Mouse (Mus musculus) frontal cortex, postnatal 10 days (tissue): ENCODE results near the gene Cntrl.

ENCODE experiments used
- DNase-seq, 2 experiments: peaks; one replicate each; pipeline ENCODE4 v3.0.0; 2022; ENCODE audit warnings: low spot score in 2 of 2, mixed read lengths in 1 of 2

The Cntrl gene

DNA sequence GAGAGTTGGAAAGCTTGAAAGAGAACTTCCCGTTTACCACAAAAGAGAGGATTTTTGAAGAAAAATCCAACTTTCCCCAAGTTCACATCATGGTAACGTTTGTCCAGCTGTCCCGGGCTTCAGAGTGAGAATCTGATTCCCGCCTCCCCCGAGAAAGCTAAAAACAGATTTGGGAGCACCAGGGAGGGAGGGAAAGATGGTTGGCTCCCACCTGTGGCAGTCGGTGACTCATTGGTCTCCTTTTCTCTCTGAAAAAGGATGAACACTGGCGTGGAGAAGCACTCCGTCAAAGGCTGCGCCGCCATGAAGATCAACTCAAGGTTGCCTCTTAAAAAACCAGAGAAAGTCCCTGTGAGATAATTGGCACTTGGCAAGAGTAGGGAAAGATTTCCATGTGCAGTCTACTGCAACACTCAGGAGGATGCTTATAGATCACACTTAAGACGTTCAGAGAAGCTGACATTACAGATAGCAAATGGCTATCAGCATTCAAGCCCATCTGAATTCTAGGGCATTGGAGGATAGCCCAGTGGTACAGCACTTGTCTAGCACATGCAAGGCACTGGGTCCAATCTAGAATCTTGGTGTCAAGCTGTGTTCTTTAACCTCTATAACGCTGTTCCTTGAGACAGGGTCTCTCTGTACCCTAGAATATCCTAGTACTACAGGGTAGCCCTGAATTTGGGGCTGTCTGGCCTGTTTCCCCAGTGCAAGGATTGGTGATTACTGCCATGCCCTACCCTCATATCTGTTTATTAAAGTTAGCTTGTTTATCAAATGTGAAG, 66.2 kb downstream of the Cntrl start:
- no peak for DNase-seq

DNA sequence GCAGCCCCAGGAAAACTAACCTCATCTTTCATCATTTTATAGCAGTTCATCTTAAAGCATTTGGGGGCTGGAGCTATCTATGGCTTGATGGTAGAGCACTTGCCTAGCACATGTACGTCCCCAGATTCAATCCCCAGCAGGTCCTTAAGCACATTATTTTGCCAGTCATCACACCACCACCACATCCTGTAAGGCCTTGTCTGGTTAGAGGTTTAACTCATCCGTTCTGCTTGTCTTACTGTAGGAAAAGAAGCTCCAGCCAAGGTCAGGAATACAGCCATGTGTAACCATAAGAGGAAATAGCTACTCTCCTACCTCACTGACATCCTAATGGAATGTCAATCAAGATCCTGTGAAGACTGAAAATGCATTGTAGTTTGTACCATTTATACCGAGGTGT, 68.9 kb downstream of the Cntrl start:
- no peak for DNase-seq

DNA sequence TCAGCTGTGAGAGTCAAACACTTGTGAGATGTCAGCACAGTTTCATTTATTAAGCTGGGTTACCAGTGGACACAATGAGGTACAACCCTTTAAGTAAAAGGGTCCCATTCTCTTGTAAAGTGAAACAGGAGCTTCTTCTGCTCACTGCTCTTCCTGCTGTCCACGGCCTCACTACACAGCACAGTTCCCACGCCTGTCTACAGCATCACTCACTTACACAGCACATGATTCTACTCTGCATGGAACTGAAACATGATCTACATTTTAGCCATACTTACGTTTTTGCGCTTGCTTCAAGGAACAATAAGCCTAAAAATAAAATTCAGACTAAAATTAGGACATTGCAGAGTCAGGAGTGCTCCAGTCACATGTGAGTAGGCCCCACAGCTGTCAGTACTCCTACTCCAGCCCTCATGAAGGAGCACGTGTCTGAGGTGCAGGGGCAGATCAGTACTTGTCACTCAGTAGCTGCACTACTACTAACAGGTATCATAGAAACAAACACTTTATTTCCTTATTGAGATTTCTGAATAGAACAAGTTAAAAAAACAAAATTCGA, 73.9 kb downstream of the Cntrl start:
- DNase-seq, result no peak

DNA sequence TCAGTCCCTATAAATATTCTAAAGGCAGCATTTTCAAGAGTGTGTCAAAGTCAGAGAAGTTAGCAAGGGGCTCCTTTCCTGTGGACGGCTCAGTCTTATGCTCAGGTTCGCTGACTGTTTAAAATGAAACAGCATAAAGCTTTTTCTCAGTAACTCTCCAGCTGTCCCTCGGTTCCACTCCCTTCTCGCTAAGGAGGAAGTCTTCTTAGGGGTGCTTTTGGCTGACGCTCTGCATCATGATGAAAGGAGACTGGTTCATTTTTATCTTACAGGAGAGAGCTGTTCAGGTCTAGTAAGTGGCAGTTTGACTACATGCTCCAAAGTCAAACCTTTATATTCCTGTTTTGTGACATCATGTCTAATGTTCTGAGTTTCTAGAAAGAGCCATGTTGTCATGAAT, 79.6 kb downstream of the Cntrl start:
- no peak for DNase-seq

DNA sequence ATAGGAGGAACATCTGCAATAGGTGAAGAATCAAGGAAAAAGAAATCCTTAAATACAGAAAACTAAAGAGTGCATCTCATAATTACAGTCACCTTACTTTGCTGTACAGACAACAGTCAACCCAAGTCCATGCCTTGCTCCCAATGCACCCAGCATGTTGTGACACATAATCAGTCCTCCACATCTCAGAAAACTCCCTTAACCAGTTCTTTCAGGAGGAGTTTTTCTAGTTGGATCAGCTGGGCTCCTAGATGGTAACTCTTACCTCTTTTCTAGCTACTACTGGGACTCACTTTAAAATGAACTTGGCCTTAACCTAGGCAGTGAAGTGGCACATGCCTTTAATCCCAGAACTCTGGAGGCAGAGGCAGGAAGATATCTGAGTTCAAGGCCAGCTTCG, 84.7 kb downstream of the Cntrl start:
- DNase-seq, result no peak

DNA sequence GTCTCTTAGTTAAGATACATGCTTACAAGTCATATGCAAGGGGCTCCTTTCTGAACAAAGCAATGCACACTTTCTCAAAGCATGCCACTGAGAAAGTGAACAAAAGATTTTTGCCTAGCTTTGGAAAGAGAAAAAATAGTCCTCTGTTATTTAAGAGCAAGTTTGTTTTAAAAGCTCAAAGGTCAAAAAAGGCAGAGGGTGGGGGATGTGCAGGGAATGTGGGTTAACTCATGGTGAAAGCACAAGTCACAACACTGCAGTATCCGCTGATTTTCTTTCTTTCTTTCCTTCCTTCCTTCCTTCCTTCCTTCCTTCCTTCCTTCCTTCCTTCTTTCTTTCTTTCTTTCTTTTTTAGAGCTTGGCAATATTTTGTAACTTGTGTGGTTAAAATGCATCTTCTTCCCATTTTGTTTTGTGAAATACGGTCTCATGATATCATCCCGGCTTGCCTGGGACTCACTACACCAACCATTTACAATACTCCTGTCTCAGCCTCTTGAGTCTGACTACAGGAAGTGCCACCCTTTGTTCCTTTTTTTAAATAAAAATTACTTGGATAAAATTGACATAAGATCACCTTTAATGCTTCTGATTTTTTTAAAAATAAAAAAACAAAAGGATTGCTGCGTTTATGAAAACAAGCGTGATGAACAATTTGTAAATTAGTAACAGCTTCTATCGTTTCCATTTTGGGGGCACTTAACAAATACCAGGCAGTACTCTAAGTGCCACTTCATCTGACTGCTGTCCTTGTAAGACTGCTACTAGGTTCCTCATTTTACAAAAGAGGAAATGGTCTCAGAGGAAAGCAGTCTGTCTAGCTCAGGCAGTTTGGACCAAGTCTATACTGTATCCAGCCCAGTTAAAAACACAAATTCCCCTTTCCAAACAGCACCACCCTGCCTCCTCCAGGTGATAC, 86.6 kb downstream of the Cntrl start:
- DNase-seq, result no peak

DNA sequence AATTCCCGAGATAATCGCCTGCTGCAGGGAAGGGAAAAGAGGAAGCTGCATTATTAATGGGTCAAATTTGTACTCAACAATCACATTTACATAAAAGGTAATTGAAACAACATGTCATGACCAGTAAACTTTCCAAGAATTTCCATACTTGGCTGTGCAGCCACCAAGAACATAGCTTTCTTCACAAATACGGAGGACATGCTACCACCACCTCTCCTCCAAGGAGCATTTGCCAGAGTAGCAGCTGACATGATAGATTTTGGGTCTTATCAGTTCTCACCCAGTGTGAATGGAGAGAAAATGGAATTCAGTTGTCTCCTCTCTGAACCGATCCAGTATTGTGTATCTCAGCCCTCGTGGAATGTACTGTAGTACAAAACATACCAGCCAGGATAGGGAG, 90.2 kb downstream of the Cntrl start:
- DNase-seq, result no peak

DNA sequence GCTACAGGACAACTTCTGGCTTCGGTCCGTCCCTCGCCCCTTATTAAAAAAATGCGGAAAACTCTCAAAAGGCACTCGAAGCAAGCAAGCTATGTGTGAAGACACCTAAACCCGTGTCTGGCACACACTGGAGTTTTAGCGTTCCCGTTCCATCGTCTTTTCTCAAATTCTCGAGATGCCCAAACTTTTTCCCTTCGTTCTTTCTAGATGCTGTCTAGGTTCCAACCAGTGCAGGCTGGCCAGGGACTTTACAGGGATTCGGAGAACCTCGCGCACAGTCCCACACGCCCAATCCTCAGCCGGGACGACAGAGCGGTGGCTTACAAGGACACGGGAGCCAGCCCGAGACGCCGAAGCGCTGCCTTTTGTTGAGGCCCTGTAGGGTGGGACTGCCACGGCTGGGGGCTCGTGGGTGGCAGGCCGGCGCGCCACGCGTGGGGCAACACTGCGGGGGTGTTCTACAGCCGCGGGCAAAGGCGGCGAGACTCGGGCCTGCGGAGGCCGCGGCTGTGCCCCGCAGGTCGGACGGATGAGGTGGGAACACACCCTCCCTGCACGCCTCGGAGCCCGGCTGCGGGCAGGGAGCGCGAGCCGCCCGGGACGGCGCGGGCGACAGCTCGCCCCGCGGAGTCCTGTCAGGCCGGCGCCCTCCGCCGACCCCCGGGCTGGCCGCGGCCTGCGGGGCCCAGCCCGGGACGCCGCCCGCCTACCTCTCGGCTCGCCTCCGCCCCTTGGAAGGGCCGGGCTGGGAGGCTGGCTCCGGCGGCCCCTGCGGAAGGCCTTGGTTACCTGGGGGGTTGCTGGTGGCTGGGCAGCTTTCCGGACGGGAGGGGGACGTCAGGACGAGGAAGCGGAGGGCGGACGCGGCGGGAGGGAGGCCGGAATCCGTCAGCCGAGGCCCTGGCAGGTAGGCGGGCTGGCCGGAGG, 90.9 kb downstream of the Cntrl start:
- peak in 1 of 2 experiments; percentile 39 for DNase-seq

DNA sequence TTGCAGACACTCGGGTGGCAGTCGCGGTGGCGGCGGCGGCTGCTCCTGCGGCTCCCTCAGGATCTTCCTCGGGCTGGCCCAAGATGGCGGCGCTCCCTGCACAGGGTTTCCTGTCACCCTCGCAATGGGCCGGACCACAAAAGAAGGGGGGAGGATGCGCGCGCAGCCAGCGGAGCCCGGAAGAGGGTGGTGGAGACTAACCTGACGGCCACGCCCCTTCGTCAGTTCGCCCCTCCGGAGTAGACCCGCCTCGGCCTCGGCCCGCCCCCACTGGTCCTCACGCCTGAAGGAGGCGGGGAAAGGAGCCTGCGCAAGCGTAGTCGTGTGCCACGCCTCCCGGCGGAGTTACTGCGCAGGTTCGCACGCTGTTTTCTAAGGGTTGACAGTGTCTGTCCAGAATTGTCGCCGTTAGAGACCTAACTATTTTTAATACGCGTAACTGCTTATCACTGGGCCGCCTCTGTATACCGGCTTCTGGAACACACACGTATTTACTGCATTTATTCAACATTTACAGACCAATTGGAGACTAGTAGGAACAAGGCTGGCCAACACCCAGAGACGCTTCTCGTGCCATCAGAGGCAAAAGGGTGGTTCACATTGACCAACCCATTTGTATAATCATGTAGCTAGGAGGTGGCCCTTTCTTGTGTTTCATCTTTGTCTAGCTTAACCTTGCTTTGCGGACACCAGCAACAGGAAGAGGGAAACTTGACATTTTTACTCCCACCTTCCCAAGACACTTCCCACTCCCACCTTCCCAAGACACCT, 91.8 kb downstream of the Cntrl start, which contains the start of gene Rab14:
Gene Rab14 (minus strand): TSS at position 223 of the 771 bp plus-strand sequence.
- DNase-seq, result peak; percentile 99 to 100

DNA sequence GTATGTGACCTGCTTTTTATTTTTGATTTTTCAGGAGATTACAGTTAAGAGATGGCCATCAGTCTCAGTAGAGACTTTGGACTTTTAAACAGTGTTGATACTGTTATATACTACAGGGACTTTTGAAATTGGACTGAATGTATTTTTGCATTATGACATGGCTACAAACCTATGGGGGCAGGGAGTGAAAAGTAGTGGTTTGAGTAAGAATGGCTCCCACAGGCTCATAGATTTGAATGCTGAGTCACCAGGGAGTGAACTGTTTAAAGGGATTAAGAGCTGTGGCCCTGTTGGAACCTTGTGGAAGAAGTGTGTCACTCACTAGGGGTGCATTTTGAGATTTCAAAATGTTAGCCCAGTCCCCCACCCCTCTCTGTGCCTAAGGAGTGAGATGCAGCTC, 94.4 kb downstream of the Cntrl start:
- no peak for DNase-seq

DNA sequence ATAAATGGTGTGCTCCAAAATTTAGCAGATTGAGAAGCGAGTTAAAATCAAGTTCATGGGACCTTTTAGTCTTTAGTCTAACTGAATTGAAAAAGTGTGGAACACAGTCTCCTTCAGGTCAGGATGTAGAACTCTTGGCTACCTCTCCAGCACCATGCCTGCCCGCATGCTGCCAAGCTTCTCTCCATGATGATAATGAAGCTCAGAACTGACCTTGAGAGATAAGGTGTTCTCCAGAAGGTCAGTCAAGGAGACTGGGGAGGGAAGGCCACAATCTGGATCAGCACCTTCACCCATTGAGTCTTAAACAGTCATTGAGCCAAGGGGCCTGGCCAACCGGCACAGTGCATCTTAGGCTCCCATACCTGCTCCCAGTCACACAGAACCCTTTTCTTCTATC, 97.5 kb downstream of the Cntrl start:
- no peak for DNase-seq

DNA sequence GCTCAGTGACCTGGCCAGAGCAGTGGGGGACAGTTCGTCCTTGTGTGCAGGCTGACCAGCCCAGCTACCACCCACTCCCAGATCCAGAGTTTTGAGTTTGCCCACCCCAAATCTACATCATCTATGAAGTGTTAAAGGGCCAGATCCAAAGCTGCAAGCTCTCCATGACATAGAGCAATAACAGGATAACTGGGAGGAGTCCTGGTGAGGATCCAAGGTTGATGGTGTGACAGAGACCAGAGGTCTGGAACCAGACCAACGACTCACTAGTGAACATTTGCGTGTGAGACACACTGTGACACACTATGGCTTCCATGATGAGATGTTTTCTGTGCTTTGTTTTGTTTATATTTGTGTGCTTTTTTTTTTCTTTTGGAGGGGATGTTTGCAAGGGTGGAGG, 98.8 kb downstream of the Cntrl start:
- DNase-seq, result no peak

DNA sequence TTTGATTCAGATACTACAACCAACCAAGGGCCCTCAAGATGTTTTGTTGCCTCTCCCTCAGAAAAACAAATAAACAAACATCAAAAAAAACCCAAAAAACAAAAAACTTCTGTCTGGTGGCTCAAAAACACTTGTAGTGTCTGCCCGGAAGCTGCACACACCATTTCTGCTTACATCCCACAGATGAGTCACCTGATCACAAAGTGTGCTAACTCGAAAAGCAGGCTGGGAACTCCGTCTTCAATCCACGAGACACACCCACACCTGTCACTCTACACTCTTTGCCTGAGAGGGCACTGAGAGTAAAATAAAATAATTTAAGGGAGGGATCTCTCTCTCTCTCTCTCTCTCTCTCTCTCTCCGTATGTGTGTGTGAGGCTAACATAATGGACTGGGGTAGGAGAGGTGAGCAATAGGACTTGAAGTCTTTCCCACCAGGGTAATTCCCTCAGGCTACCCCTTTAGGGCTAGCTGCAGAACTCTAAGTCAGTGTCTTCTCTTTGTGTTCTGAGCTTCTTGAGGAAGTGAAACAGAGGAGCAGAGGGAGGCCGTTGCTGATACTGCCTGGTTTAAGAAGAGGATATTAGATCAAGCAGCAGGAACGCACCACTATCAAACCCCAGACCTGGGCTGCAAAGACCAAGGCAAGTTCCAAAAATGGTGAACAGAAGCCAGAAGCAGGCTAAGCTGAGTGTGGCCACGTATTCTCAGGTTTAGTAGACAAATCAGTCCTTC, 99.8 kb downstream of the Cntrl start:
- no peak for DNase-seq

DNA sequence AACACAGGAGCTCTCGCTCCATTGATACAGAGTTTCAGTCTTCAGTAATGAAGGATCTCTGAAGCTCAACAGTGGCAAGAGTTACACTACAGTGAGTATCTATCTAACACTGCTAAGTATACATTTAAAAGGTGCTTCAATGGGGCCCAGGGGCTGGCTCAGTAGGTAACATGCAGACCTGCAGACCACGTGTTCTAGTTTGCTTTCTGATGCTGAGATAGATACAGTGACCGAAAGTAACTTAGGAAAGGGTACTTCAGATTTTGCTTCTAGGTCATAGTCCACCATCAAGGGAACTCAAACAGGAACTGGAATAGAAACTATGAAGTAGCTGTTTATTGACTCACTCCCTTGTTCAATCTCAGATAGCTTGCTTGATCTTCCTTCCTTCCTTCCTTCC, 102.4 kb downstream of the Cntrl start:
- no peak for DNase-seq

DNA sequence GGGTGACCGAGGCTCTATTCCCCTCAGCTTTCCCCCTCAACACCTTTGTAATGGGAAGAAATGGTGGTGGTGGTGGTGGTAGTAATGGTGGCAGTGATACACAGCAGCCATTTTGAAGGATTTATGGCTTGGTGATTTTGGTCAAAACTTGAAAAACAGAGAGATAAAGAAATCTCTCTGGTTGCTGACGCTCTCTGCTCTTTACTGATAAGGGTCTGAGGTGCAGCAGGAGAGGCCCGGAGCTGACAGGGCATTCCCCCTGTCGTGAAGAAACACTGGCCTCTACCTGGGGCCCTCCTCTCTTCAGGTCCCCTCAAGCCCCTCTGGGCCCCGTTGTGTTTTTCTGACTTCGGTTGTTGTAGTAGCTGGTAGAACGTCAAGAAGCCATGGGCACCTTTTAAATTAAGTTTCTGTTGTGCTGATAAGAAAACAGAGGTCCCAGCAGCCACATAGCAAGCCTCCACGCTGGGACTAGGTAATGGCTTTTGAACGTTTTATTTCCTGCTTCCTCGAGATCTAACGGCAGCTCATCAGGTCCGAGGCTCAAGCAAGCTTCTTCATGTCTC, 104.1 kb downstream of the Cntrl start:
- no peak for DNase-seq

DNA sequence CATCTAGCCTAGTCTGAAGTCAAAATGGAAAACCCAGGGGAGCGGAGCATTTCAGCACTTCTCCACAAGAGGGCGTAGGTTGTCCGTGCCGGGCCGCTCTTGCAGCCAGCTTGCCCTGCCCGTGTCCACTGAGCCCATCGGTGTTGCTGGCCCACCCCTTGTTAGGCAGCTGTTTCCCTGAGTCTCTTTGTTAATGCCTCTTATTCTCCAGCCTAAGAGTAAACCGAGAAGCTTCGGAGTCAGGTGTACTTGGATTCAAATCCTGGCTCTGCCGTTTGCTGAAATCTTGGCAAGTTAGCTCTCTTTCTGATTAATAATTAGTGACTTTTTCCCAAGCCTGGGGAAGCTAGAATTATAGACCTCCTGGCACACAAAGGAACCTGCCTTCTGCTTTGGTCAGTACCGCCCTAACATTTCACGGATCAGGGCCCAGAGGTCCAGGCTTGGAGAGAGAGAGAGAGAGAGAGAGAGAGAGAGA, 105.6 kb downstream of the Cntrl start:
- peak; percentile 68 to 82 for DNase-seq

DNA sequence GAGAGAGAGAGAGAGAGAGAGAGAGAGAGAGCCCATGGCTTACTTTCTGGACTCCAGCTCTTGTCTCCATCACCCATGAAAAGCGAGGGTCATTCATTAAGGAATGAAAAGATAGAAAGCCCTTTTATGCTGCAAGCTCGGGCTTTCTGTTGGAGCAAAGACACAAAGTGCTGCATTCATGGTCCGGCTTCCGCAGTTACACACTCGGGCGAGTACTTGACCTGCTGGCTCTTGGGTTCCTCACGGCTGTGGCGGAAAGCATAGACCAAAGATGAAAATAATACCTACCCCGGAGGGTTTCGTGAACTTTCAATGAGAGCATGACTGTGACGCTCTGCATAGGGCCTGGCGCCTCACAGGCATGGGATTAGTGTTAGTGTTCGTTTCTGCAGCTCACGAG, 106.1 kb downstream of the Cntrl start:
- no peak for DNase-seq

DNA sequence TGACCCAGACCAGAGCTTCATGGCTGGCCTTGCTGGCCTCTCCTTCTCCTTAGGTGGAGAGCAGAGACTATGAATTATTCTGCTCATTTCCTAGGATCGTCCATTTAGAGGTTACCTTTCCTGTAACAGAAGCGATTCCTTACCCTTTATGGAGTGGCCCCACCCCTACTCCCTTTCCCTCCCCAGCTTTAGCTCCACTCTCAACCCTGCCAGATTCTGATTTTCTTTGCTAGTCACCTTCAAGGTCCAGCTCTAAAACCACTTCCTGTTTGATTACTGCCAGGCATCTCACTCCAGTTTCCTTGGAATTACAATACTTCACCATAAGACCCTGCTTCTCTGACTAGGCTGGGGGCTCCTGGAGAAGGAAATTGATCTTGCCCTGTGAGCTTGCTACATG, 107.4 kb downstream of the Cntrl start:
- no peak for DNase-seq

DNA sequence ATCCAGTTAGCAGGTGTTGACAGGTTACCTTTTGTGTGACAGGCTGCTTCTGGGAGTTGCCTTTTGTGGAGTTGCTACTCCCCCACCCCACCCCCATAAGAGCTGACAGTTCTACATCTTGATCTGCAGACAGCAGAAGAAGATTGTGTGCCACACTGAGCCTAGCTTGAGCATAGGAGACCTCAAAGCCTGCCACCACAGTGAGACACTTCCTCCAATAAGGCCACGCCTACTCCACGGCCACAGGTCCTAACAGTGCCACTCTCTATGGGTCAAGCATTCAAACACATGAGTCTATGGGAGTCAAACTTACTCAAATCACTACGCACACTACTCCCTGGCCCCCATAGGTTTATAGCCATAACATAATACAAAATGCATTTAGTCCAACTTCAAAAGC, 109.4 kb downstream of the Cntrl start:
- DNase-seq, result no peak
